Mouse (Mus musculus): ENCODE data around the gene Pak2. TPM values are rescaled to one million over a fixed set of nuclear protein-coding genes. Genes with fewer than 3 reads are reported as not detected.

The Pak2 gene
- polyA plus RNA-seq, 1 experiment, result 16.8 TPM

DNA sequence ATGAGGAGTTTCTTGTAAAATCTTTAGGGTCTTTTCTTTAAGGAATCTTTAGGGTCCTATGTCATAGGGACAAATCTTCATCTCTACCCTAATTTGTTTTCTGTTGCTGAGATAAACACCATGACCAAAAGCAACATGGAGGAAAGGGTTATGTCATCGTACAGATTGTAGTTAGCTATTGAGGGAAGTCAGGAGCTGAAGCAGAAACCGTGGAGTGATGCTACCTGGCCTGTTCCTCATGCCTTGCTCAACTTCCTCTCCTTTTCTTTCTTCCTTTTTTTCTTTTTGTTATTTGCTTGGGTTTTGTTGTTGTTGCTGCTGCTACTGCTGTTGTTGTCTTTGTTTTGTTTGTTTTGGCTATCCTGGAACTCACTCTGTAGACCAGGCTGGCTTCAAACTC, 29.4 kb upstream of the Pak2 start:
- no peak overlapping the region for H3K4me3 ChIP-seq (ENCODE audit: extremely low read depth, insufficient read depth, insufficient read length)
- no peak overlapping the region for H3K27ac ChIP-seq (ENCODE audit: insufficient read depth, low read length)
- 1% methylated on average over 2 of the region's 2 CpGs for WGBS
- no peaks in the 10 kb centered on the region for H3K27me3 ChIP-seq (ENCODE audit: control insufficient read depth, insufficient read depth, low read length)
- H3K4me1 ChIP-seq (ENCODE audit: control insufficient read depth, insufficient read depth, insufficient read length), result peaks cover 11% of the 10 kb centered on the region; the same call in 1 of the 2 replicates
- no peaks in the 10 kb centered on the region for H3K36me3 ChIP-seq (ENCODE audit: control insufficient read depth, insufficient read depth, low read length)
- TF ChIP-seq POLR2A (IDR thresholded peaks at IDR 0.05; ENCODE audit: low read depth, low read length), result no peak
- no peak for DNase-seq (ENCODE audit: low read depth in 1 of 2, low spot score in 2 of 2)

GRCm38 (mm10) chr16:32108170-32108569, 29.0 kb upstream of the Pak2 start:
- peak overlapping the region; percentile 71 for H3K27ac ChIP-seq (ENCODE audit: insufficient read depth, low read length)
- 0 out of 2 replicates have a peak overlapping the region, but pooled peaks have one; percentile 1 for H3K4me3 ChIP-seq (ENCODE audit: extremely low read depth, insufficient read depth, insufficient read length)
- 15% methylated on average over 7 of the region's 7 CpGs for WGBS
- peak in 1 of 2 experiments; percentile 51 for DNase-seq (ENCODE audit: low read depth in 1 of 2, low spot score in 2 of 2)
- TF ChIP-seq CTCF (IDR thresholded peaks at IDR 0.05; ENCODE audit: extremely low read depth, insufficient read depth, insufficient read length, insufficient replicate concordance) (peak; percentile 64; the same call in 1 of the 2 replicates), POLR2A (IDR thresholded peaks at IDR 0.05; ENCODE audit: low read depth, low read length) (no peak)
- no peaks in the 10 kb centered on the region for H3K27me3 ChIP-seq (ENCODE audit: control insufficient read depth, insufficient read depth, low read length)
- peaks cover 10% of the 10 kb centered on the region; the same call in 1 of the 2 replicates for H3K4me1 ChIP-seq (ENCODE audit: control insufficient read depth, insufficient read depth, insufficient read length)
- no peaks in the 10 kb centered on the region; the same call in 1 of the 2 replicates for H3K36me3 ChIP-seq (ENCODE audit: control insufficient read depth, insufficient read depth, low read length)

DNA sequence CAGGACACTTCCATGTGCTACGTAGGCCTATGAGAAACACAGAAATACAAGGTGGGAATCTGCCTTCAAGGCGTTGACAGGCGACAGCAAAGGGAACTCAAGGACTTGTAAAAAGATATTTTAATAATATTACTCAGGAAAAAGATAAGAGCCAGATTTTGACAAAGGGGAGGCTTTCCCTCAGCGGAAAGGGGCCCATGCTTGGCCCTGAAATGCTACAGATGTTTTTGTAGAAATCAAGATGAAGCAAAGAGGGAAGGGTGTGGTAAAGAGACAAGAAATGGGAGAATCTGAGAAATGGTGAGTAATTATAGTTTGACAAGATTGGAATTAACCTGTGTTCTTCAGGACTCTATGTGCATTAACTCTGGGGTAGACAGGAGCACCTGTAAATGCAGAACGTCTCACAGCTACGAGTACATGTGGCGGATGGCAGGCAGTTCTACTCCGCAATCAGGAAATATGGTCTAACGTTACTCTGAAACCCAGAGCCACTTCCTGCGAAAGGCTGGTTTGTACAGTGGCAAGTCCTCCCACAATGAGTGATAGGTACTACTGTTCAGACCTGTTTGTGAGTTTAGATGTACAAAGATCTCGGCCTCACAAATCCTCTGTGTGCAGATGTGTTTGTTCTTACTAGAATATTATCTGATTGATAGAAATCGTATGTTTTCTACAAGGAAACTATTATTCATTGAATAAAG, 28.4 kb upstream of the Pak2 start:
- peak in 1 of 2 experiments; percentile 60 for DNase-seq (ENCODE audit: low read depth in 1 of 2, low spot score in 2 of 2)
- Histone ChIP-seq H3K4me1 (ENCODE audit: control insufficient read depth, insufficient read depth, insufficient read length) (peaks cover 4% of the 10 kb centered on the region; the same call in 1 of the 2 replicates), H3K36me3 (ENCODE audit: control insufficient read depth, insufficient read depth, low read length) (no peaks in the 10 kb centered on the region; the same call in 1 of the 2 replicates), H3K27ac (ENCODE audit: insufficient read depth, low read length) (peak overlapping the region; percentile 71; the same call in 1 of the 2 replicates), H3K4me3 (ENCODE audit: extremely low read depth, insufficient read depth, insufficient read length) (no peak overlapping the region), H3K27me3 (ENCODE audit: control insufficient read depth, insufficient read depth, low read length) (no peaks in the 10 kb centered on the region)
- TF ChIP-seq CTCF (IDR thresholded peaks at IDR 0.05; ENCODE audit: extremely low read depth, insufficient read depth, insufficient read length, insufficient replicate concordance) (no peak), POLR2A (IDR thresholded peaks at IDR 0.05; ENCODE audit: low read depth, low read length) (peak; percentile 27; the same call in 1 of the 2 replicates)
- 20% methylated on average over 12 of the region's 12 CpGs for WGBS

DNA sequence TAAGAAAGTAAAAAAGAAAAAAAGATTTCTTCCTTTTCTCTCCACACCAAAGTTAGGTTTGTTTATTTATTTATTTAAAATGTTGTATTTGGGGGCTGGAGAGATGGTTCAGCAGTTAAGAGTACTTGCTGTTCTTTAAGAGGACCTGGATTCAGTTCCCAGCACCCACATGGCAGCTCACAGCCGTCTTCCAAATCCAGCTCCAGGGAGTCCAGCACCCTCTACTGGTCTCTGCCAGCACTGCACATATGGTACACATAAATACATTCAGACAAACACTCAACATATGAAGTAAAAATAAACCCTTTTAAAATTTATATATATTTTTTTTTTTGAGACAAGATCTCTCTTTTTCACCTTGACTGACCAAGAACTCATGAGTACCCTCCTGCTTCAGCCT, 26.6 kb upstream of the Pak2 start:
- 90% methylated on average over 1 of the region's 1 CpGs for WGBS
- no peak for TF ChIP-seq POLR2A (IDR thresholded peaks at IDR 0.05; ENCODE audit: low read depth, low read length)
- TF ChIP-seq CTCF (IDR thresholded peaks at IDR 0.05; ENCODE audit: extremely low read depth, insufficient read depth, insufficient read length, insufficient replicate concordance), result no peak
- Histone ChIP-seq H3K36me3 (ENCODE audit: control insufficient read depth, insufficient read depth, low read length) (no peaks in the 10 kb centered on the region; the same call in 1 of the 2 replicates), H3K4me1 (ENCODE audit: control insufficient read depth, insufficient read depth, insufficient read length) (peaks cover 4% of the 10 kb centered on the region; the same call in 1 of the 2 replicates), H3K27me3 (ENCODE audit: control insufficient read depth, insufficient read depth, low read length) (no peaks in the 10 kb centered on the region), H3K27ac (ENCODE audit: insufficient read depth, low read length) (no peak overlapping the region), H3K4me3 (ENCODE audit: extremely low read depth, insufficient read depth, insufficient read length) (no peak overlapping the region)
- DNase-seq (ENCODE audit: low read depth in 1 of 2, low spot score in 2 of 2), result no peak

GRCm38 (mm10) chr16:32102295-32102694, 23.2 kb upstream of the Pak2 start:
- Histone ChIP-seq H3K27me3 (ENCODE audit: control insufficient read depth, insufficient read depth, low read length) (no peaks in the 10 kb centered on the region), H3K27ac (ENCODE audit: insufficient read depth, low read length) (no peak overlapping the region), H3K36me3 (ENCODE audit: control insufficient read depth, insufficient read depth, low read length) (no peaks in the 10 kb centered on the region; the same call in 1 of the 2 replicates), H3K4me3 (ENCODE audit: extremely low read depth, insufficient read depth, insufficient read length) (no peak overlapping the region), H3K4me1 (ENCODE audit: control insufficient read depth, insufficient read depth, insufficient read length) (no peaks in the 10 kb centered on the region; the same call in 1 of the 2 replicates)
- 81% methylated on average over 13 of the region's 13 CpGs for WGBS
- DNase-seq (ENCODE audit: low read depth in 1 of 2, low spot score in 2 of 2), result no peak
- no peak for TF ChIP-seq POLR2A (IDR thresholded peaks at IDR 0.05; ENCODE audit: low read depth, low read length)
- no peak for TF ChIP-seq CTCF (IDR thresholded peaks at IDR 0.05; ENCODE audit: extremely low read depth, insufficient read depth, insufficient read length, insufficient replicate concordance)

DNA sequence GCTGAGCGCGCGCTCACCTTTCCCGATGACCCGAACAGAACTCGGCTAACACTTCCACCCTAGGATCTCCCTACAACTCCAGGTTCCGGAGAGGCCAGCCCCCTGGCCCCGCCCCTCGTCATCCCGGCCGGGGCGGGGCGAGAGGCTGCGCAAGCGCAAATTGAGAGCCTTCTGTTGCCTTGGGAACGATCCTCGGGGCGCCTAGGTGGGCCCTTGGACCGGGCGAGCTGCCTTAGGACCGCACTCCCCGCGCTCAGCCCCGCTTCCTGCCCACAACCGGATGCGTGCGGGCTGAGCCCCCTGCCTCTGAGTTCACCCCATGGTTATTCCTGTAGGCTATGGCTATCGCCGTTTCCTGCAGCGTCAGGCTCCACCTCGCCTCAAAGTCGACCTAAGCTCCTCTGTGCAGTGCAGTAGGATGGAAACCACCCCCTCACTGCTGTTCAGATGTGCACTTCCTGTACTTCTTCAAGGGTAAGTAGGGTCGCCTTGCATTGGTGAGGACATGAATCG, 20.6 kb upstream of the Pak2 start, which contains the start of the genes Pigx and Cep19:
Pigx (minus strand) TSS at position 103 of the 513 bp plus-strand sequence.
Cep19 (plus strand) TSS at position 163 of the 513 bp plus-strand sequence.
- Histone ChIP-seq H3K36me3 (ENCODE audit: control insufficient read depth, insufficient read depth, low read length) (peaks cover under 1% of the 10 kb centered on the region; the same call in 1 of the 2 replicates), H3K4me3 (ENCODE audit: extremely low read depth, insufficient read depth, insufficient read length) (peak within 1 kb of the TSS; percentile 86), H3K27ac (ENCODE audit: insufficient read depth, low read length) (peak within 1 kb of the TSS; percentile 77), H3K4me1 (ENCODE audit: control insufficient read depth, insufficient read depth, insufficient read length) (no peaks in the 10 kb centered on the region; the same call in 1 of the 2 replicates), H3K27me3 (ENCODE audit: control insufficient read depth, insufficient read depth, low read length) (no peaks in the 10 kb centered on the region)
- DNase-seq (ENCODE audit: low read depth in 1 of 2, low spot score in 2 of 2), result peak; percentile 57 to 80
- under 1% methylated on average over 34 of the region's 34 CpGs for WGBS
- no peak for TF ChIP-seq CTCF (IDR thresholded peaks at IDR 0.05; ENCODE audit: extremely low read depth, insufficient read depth, insufficient read length, insufficient replicate concordance)
- TF ChIP-seq POLR2A (IDR thresholded peaks at IDR 0.05; ENCODE audit: low read depth, low read length), result peak; percentile 36; the same call in 1 of the 2 replicates

All from spleen, adult 2 months (tissue).